Mouse (Mus musculus): ENCODE measurements at regions not wholly inside any gene's neighbourhood (a gene's known extent, or its start where the extent isn't known, plus 50 kb on each side); places are given as distances from the start of the nearest gene placed in this dataset.

- DNase-seq: no peak
- no peaks in the 10 kb centered on the region for H3K27me3 ChIP-seq (ENCODE audit: control insufficient read depth, insufficient read depth, low read length)
- 75% methylated on average over 3 of the region's 3 CpGs for WGBS
- H3K4me1 ChIP-seq (replicated peaks; ENCODE audit: control insufficient read depth, insufficient read depth, low read length): no peaks in the 10 kb centered on the region
- H3K36me3 ChIP-seq (ENCODE audit: control insufficient read depth, insufficient read depth, low read length): no peaks in the 10 kb centered on the region
- no peak for TF ChIP-seq CTCF (IDR thresholded peaks at IDR 0.05; ENCODE audit: borderline replicate concordance, control insufficient read depth, extremely low read depth, insufficient read depth, low read length, poor library complexity)
- no peak for TF ChIP-seq POLR2A (IDR thresholded peaks at IDR 0.05; ENCODE audit: control insufficient read depth, extremely low read depth, insufficient read depth, low read length, poor library complexity)
- H3K4me3 ChIP-seq (ENCODE audit: control insufficient read depth, insufficient read depth, low read length): no peak overlapping the region
- no peak overlapping the region for H3K27ac ChIP-seq (ENCODE audit: control insufficient read depth, insufficient read depth, low read length)
These were observed 351.9 kb downstream of the Tbc1d22a start for GRCm38 (mm10) chr15:86566111-86566510.

GRCm38 (mm10) chr15:86574311-86574710 is 360.1 kb downstream of the Tbc1d22a start:
- no peak for DNase-seq
- TF ChIP-seq POLR2A (IDR thresholded peaks at IDR 0.05; ENCODE audit: control insufficient read depth, extremely low read depth, insufficient read depth, low read length, poor library complexity): no peak
- TF ChIP-seq CTCF (IDR thresholded peaks at IDR 0.05; ENCODE audit: borderline replicate concordance, control insufficient read depth, extremely low read depth, insufficient read depth, low read length, poor library complexity): no peak
- Histone ChIP-seq H3K4me1 (replicated peaks; ENCODE audit: control insufficient read depth, insufficient read depth, low read length) (no peaks in the 10 kb centered on the region), H3K36me3 (ENCODE audit: control insufficient read depth, insufficient read depth, low read length) (no peaks in the 10 kb centered on the region), H3K27me3 (ENCODE audit: control insufficient read depth, insufficient read depth, low read length) (no peaks in the 10 kb centered on the region), H3K27ac (ENCODE audit: control insufficient read depth, insufficient read depth, low read length) (no peak overlapping the region), H3K4me3 (ENCODE audit: control insufficient read depth, insufficient read depth, low read length) (no peak overlapping the region)
- 86% methylated on average over 5 of the region's 5 CpGs for WGBS

GRCm38 (mm10) chr15:86576666-86577065 is 362.4 kb downstream of the Tbc1d22a start:
- no peaks in the 10 kb centered on the region for H3K36me3 ChIP-seq (ENCODE audit: control insufficient read depth, insufficient read depth, low read length)
- no peaks in the 10 kb centered on the region for H3K4me1 ChIP-seq (replicated peaks; ENCODE audit: control insufficient read depth, insufficient read depth, low read length)
- no peak for DNase-seq
- TF ChIP-seq CTCF (IDR thresholded peaks at IDR 0.05; ENCODE audit: borderline replicate concordance, control insufficient read depth, extremely low read depth, insufficient read depth, low read length, poor library complexity): no peak
- no peak for TF ChIP-seq POLR2A (IDR thresholded peaks at IDR 0.05; ENCODE audit: control insufficient read depth, extremely low read depth, insufficient read depth, low read length, poor library complexity)
- no peak overlapping the region for H3K4me3 ChIP-seq (ENCODE audit: control insufficient read depth, insufficient read depth, low read length)
- 58% methylated on average over 5 of the region's 5 CpGs for WGBS
- no peaks in the 10 kb centered on the region for H3K27me3 ChIP-seq (ENCODE audit: control insufficient read depth, insufficient read depth, low read length)
- no peak overlapping the region for H3K27ac ChIP-seq (ENCODE audit: control insufficient read depth, insufficient read depth, low read length)

GRCm38 (mm10) chr15:86578689-86579088 is 364.4 kb downstream of the Tbc1d22a start:
- Histone ChIP-seq H3K4me3 (ENCODE audit: control insufficient read depth, insufficient read depth, low read length) (no peak overlapping the region), H3K36me3 (ENCODE audit: control insufficient read depth, insufficient read depth, low read length) (no peaks in the 10 kb centered on the region), H3K27ac (ENCODE audit: control insufficient read depth, insufficient read depth, low read length) (no peak overlapping the region), H3K4me1 (replicated peaks; ENCODE audit: control insufficient read depth, insufficient read depth, low read length) (no peaks in the 10 kb centered on the region), H3K27me3 (ENCODE audit: control insufficient read depth, insufficient read depth, low read length) (no peaks in the 10 kb centered on the region)
- TF ChIP-seq POLR2A (IDR thresholded peaks at IDR 0.05; ENCODE audit: control insufficient read depth, extremely low read depth, insufficient read depth, low read length, poor library complexity): no peak
- 91% methylated on average over 16 of the region's 16 CpGs for WGBS
- no peak for DNase-seq

- WGBS: 80% methylated on average over 7 of the region's 7 CpGs
- H3K4me3 ChIP-seq (ENCODE audit: control insufficient read depth, insufficient read depth, low read length): no peak overlapping the region
- no peaks in the 10 kb centered on the region for H3K27me3 ChIP-seq (ENCODE audit: control insufficient read depth, insufficient read depth, low read length)
- no peak for DNase-seq
- TF ChIP-seq POLR2A (IDR thresholded peaks at IDR 0.05; ENCODE audit: control insufficient read depth, extremely low read depth, insufficient read depth, low read length, poor library complexity): no peak
- no peak for TF ChIP-seq CTCF (IDR thresholded peaks at IDR 0.05; ENCODE audit: borderline replicate concordance, control insufficient read depth, extremely low read depth, insufficient read depth, low read length, poor library complexity)
- H3K36me3 ChIP-seq (ENCODE audit: control insufficient read depth, insufficient read depth, low read length): no peaks in the 10 kb centered on the region
- H3K4me1 ChIP-seq (replicated peaks; ENCODE audit: control insufficient read depth, insufficient read depth, low read length): no peaks in the 10 kb centered on the region
- H3K27ac ChIP-seq (ENCODE audit: control insufficient read depth, insufficient read depth, low read length): no peak overlapping the region
These were observed 368.2 kb downstream of the Tbc1d22a start for GRCm38 (mm10) chr15:86582240-86583090.

- no peaks in the 10 kb centered on the region for H3K27me3 ChIP-seq (ENCODE audit: control insufficient read depth, insufficient read depth, low read length)
- no peaks in the 10 kb centered on the region for H3K36me3 ChIP-seq (ENCODE audit: control insufficient read depth, insufficient read depth, low read length)
- no peak overlapping the region for H3K4me3 ChIP-seq (ENCODE audit: control insufficient read depth, insufficient read depth, low read length)
- TF ChIP-seq CTCF (IDR thresholded peaks at IDR 0.05; ENCODE audit: borderline replicate concordance, control insufficient read depth, extremely low read depth, insufficient read depth, low read length, poor library complexity): no peak
- TF ChIP-seq POLR2A (IDR thresholded peaks at IDR 0.05; ENCODE audit: control insufficient read depth, extremely low read depth, insufficient read depth, low read length, poor library complexity): no peak
- H3K4me1 ChIP-seq (replicated peaks; ENCODE audit: control insufficient read depth, insufficient read depth, low read length): no peaks in the 10 kb centered on the region
- 45% methylated on average over 4 of the region's 4 CpGs for WGBS
- DNase-seq: peak; percentile 6
- H3K27ac ChIP-seq (ENCODE audit: control insufficient read depth, insufficient read depth, low read length): no peak overlapping the region
These were observed 371.5 kb downstream of the Tbc1d22a start for GRCm38 (mm10) chr15:86585716-86586115.

Measured in thymus, adult 2 months (tissue).